Mouse (Mus musculus): ENCODE measurements around the gene Adamts9.

Gene Adamts9

DNA sequence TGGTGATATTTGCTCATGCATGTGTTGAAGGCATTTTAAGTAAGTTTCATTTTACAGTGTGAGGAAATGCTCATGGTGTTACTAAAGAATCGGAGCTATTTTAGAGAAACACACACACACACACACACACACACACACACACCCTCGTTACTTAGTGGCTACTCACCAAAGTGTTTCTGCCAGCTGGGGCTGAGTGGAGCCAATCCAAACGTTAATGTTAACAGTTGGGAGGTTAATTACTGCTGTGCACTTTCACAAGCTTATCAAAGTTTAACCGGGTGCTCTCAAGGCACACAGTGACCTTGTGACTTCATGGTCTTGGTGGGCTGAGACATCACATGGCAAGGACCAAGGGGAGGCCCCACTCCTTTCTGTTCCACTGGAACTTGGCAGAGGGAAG is 21.4 kb downstream of the Adamts9 start:
- no peak for DNase-seq

DNA sequence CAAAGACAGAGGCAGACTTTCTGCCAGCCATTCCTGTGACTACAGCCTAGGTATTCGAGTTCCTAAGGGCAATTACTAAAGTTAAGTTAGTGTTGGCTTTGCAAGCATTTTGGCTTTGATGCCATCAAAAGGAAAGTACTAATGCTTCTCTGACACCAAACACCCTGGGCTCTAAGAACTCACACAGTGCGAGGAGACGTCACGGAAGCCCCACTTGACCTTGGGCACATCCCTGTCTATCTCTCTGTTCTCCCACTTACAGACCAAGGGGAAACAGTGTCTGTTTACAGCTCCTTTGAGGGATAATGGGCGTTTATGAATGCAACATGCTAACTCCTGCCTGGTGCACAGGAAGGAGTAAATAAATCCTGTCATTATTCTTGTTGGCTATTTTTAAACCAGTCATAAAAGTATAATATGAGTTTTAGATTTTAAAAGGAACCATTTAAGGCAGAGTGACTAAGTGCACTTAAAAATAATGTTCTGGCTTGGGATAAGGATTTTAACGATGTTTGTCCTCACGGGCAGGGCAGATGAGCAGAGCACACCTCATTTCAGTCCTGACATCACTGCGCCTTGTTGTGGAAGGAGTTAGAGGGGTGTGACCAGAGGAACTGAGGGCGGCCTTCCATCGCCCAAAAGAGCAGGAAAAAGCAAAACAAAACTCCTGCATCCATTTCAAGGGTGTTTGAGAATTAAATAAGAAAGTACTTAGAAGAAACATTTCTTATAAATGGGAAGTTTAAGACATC is 22.2 kb downstream of the Adamts9 start:
- no peak for DNase-seq

DNA sequence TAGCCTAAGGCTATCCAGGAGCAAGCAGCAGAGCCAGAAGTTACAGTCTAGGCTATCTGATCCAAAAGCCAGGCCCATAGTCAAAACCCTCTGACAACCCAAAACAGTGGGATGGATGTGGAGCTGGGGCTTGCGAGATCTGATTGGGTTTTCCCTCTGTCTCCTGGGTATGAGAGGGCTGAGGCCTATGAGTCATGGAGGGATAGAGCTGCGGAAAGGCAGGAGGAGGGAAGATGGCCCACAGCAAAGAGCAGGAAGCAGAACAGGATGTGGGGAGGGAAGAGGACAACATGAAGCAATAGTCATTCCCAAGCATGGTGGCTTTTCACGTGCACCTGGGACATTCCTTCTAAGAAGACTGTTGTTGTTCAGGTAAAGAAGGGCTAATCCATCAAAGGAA is 32.7 kb downstream of the Adamts9 start:
- DNase-seq = no peak

DNA sequence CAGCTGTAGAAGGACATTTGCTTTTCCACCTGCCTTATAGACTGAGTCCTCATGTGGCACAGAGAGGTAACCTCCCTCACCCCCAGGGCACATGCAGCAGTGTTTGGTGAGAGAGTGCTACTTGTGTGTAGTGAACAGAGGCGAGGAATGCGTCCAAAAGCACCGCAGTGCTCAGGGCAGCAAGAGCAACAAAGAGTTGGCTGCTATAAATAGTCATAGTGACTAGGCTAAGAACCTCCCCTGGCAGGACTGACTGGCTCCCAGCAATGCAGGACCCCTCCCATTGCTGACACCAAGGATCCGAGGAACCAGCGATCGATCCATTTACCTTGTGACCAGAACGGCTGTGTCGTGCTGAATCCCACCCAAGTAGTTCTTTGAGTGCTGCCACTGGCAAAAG is 33.9 kb downstream of the Adamts9 start:
- DNase-seq = peak; percentile 4

DNA sequence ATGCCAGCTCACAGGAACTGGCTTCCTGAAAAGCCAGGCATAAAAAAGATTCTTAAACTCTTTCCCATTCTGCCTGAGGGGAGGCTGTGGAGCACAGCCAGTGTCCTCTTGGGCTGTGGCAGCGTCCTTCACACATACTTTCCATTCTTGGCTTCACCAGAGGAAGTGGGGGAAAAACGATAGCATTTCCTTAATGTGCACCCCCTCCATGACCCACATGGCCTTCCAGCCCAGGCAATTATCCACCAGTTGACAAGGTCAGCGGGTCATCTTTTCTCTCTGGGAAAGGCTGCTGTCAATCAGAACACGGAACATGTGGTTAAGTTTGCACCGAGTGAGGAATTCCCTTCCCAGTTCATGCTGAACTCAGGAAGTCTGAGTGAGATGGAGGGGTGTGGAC is 37.4 kb downstream of the Adamts9 start:
- DNase-seq = no peak

DNA sequence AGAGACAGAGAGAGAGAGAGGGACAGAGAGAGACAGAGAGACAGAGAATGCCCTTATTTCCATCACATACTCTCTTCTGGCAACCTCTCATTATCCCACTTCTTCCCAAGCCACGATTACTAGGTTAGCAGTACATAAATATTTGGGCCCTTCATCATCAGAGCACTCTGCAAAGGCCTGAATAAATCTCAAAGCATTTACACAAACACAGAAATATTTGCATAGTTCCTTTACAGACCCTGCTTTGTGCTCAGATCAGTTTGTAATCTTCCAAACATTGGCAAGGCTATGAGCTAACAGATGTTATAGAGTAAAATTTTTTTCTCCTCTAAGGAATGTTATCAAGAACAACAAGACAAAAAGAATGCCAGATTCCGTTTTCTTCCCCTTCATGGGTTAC is 38.8 kb downstream of the Adamts9 start:
- no peak for DNase-seq

DNA sequence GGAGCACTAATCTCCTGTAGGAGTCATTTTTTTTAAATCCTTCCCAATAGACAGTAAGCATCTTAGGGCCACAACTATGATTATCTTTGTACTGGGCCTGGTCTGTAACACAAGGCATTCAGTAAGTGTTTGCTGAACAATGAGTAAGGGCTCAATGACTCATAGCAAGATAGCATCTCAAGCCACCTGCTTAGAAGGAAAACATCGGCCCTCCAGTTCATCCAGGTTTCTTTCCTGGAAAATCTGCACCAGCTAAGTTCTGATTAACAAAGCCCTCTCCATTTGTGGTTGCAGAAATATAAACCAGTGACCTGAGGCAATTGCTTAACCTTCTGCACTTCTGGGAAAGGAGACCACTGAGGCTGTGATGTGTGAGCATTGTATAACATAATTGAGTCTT is 39.3 kb downstream of the Adamts9 start:
- DNase-seq = no peak

DNA sequence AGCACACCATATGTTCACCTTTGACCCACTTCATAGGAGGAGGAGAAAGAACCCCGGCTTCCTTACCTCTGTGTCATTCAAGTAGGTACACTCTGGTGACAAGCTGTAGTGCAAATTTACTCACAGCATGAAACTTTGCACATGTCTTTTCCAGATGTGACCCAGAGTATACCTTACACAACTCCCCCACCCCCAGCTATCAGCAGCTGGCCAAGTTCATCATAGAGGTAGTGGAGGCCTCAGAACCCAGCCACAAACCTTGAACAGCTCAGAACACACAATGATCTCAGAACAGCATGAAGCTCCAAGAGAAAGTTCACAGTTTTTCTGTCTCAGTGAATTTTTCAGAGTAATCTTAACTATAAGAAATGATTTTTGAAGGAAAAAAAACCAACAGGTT is 51.8 kb downstream of the Adamts9 start:
- DNase-seq = no peak

DNA sequence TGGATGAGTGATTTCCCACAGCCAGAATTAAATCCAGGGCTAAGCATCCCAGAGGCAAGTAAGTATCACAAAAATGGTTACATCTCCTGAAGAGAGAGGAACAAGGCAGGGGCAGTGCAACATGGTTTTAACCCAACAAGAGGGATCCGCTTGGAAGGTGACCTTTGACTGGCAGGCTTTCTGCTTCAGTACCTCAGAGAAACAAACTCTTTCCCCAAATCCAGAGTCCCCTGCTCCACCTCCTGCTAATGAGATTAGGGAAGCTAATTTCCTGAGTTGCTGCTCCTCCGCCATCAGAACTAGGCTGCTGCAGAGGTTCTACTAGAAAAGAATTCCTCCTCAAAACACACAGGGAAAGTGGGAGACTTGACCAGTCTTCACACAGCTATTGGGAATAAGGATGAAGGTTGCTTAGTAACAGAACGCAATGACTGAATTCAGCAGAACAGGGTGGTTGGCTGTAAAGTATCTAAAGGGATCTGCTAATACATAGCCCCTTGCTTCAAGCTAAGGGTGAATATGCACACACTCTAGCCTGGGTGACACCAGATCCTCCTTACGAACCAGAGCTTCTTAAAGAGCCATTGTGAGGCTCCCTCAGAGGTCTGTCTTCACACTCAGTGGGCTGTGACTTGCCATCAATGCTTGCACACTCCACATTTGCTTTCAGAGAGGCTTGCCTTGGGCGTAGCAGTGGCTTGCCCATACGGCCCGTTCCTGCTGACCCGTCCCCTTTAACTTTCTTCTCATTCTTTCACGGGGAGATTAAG is 60.0 kb downstream of the Adamts9 start:
- DNase-seq = no peak

DNA sequence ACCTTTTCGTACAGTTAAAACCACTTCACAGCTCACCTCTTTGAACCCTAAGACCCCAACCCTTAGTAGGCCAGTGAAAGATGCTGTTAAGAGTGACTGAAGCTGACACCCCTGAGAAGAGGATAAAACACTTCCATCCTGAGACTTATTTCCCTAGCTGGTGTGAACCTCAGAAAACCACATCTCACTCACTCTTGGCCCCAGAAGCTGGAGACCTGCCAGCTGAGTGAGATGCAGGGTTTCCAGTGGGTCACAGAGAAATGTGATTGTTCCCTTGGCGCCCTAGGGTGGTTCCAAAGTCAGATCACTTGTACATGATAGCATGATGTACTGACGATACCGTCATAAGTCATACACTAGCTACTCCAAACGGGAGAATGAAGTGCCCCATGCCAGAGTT is 60.8 kb downstream of the Adamts9 start:
- DNase-seq = no peak

DNA sequence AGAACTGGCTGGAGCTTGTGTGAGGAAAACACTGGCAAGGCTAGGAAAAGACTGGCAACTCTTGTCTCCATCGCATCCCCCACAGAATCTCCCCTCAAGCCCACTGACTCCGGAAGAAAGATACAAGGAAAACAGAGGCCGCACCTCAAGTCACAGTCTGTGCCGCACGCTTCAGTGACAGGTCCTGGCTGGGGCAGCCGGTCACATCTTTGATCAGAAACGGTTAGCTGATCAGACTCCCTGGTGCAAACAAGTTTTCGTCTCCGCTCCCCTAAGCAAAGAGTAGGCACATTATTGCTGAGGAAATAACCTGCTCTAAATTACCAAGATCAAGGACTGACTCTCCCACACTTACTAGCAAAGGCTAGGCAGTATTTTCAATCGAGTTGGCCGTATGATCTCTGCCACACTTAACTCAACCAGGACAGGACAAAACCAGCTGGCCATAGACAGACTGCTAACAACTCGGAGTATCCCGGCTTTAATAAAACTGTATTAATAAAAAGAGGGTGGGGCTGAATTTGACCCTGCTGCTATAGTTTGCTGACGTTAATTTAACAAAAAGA is 63.5 kb downstream of the Adamts9 start:
- no peak for DNase-seq

DNA sequence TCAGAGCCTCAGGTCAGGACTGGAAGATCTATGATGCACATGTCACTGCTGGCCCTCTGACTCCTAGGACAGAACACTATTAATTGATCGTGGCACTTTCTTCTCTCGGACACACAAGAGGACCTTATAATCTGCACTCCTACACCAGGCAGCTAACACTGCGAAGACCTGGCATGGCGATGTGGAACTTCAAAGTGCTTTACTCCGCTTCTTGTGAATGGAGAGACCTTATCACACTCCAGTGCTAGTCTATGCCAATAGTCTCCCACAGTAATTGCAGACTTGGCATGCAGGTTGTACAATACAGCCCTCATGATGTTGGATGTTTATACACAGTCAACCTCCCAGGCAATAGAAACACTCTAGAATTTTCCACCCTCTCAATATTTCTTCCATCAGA is 64.5 kb downstream of the Adamts9 start:
- no peak for DNase-seq

DNA sequence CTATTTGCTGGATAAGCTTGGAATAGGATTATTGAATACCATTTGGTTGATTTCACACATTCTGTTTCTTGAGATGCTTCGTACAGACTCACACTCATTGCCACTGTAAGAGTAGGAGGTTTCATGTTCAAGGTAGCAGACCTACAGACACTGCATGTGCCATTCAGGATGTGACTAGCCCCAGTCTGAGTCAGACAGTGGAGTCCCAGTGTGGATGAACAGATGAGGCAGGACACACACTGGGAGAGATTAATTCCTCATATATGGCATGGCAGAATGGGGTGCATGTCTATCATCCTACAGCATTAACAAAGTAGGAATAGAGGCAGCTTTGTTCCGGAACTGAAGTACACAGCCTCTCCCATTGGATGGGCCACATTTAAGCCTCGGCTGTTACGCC is 66.1 kb downstream of the Adamts9 start:
- no peak for DNase-seq

DNA sequence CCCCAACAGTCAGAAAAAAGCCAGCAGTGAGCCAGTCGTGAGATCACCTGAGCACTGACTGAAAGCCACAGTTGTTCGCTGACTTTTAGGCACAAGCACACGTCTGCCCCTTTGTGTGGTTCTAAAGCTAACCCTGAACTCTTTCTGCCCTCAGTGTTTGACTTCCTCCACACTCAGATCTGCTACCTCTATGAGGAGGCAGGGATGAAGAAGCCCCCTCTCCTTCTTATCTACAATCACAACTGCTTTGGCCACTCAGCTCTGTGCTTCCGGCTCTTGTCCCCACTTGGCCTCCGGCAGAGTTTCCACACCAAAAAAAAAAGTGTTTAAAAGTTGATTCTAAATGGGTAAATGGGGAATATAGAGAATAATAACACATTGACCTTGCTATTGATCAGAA is 67.2 kb downstream of the Adamts9 start:
- no peak for DNase-seq

DNA sequence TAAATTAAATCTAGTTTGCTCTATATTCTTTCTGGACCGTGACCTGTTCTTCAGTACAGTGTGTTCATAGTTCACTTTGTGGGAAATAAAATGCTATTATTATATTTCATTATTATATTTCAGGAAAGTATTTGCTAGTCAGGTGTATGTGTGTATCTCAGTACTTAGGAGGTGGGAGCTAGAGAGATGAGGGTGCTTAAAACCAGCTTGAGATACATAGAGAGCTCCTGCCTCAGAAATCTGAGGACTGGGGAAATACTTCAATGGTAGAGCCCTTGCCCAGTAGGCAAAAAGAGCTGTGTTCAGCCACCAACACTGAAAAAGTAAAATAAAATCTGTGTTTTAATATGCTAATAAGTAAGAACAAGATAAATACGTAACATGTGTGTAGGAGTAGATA is 68.0 kb downstream of the Adamts9 start:
- DNase-seq = no peak

DNA sequence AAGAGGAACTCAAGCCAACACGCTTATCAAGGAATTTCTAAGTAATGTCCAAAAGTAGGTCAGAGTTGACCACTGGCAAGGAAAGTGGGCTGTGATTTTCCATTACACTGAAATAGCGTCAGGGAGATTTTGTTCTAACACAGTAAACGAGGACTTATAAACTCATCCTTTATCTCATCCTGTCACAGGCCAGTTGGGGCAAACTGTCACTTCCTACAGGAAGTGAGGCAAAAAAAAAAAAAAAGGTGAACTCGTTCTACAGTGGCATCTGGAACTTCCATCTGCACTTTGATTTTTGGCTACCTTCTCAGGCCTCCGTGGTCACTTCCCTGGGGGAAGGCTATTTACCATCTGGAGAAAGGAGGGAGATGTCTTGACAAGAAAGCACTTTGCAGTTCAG is 68.4 kb downstream of the Adamts9 start:
- no peak for DNase-seq

DNA sequence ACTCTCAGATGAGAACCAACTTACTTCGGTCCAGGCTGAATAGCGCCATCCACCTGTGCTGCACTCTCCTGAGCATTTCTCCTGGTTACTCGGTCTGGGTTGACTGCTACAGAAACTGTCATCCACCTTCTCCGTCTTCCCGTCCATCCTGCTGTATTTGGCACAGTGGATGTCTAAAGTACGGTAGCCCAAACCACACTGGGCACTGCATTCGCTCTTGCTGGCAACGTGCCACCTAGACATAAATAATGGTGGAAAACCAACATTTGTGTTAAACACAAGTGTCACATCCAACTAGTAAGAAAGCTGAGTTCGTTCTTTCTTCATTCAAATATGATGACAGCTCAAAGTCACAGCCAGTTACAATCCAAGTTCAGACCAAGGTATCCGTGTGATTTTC is 70.5 kb downstream of the Adamts9 start:
- no peak for DNase-seq

DNA sequence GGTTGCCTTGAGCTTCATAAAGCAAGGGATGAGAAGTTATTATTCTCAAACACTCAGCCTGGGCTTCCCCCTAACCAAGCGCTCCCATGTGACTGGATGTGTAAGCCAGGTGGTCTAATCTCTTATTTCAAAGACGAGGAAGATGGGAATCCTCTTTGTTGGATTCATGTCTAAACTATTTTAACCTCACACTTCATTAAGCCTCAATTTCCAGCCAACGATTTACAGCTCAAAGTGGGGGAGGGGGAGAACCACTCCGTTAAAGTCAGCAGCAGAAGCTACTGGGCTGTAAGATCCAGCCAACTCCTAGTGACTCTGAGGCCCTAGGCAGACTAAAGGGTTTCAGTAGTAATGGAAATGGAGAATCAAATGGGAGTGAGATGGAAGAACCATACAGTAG is 71.5 kb downstream of the Adamts9 start:
- DNase-seq = no peak

DNA sequence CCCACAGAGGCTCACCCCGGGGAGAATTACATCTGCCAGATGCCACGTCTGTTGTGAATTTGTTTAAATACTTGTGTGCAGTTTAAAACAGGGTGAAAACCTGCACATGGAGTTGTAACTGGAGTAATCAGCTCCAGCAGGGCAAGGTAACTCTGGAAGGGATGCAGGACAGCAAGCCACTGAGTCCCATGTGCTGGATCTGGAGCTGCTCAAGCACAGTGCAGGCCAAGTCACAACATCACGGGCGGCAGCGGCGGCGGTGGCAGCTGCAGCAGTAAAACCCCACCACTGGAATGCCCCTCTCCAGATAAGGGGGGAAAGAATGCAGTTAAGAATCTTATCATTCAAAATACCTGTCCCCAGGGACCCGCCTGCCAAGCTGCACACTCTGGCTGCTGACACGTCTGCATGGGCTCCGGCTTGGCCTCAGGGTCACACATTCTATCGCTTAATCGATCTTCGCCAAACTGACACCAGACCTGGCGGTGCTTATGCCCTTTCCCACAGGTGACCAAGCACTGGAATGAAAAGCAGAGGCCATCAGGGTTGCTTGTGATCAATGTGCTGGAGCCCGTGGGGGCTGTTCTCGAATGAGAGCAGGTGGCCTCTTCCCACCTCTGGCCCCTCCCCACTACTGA is 73.6 kb downstream of the Adamts9 start:
- no peak for DNase-seq

DNA sequence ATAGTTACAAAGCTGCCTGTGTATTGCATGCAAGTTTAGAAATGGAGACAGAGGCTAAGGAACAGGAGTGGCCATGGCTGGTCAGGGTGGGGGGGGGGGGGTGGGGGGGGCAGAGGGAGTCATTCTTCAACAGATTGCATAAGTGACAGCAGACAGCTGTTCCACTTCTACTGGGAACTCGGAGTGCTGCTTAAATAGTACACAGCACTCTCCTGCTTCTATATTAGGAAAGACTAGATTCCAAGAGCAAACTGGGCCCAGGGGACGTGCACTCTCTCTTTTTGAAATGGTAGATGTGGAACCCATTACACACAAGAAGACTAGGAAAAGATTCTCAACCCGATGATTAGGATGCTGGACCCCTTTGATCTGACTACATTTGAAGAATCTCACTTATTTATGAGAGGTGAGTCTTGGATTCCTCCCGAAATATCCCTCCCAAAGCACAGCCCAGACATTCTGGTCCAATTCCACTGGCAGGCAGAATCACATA is 74.2 kb downstream of the Adamts9 start, which contains the start of gene Gm15737:
Gene Gm15737 (plus strand): TSS at position 269 of the 493 bp plus-strand sequence.
- peak; percentile 35 for DNase-seq

DNA sequence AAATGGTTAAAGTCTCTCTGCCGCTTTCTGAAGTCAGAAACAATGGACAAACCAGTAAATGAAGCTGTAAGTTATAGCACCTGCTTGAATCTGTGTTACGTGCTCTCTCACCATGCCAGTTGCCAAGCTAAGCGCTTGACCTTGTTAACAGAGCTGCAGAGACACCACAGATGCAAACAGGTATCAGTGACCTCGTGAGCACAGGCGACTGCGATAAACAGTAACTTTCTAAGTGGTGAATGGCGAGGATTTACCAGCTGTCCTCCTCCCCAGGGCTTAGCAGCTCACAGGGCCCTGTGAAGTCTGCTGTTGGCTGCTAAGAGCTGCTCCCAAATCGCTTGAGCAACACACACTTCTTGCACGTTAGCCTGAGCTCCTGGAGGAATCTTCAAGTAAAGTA is 80.7 kb downstream of the Adamts9 start:
- no peak for DNase-seq

DNA sequence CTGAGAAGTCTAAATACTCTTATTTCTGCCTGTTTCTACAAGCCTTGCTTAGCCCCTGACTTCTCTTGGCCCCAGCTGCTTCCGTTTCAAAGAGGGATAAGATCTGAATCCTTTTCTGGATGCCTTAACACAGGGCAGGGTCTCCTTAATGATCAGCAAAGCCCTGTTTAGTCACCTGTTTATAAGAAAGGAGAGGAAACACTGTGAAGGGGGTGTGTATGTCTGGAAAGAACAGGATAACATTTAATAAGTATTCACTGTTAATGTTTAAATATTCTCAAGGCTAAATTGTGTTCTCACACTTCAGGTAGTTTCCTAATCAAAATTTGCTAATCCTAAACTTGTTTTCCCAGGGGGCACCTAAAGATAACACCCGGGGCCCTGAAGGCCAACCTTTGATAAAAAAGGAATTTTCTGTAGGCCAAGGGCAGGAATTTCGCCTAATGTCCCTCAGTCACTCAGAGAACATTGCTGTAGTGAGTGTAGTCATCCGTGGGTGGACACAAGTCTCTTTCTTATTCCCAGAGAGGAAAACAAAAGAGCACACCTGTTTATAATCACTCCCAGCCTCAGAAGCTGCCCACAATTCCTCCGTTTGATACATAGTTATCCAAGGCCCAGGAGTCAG is 82.9 kb downstream of the Adamts9 start:
- no peak for DNase-seq
